Mouse (Mus musculus): ENCODE data around the gene C9. TPM values are rescaled to one million over a fixed set of nuclear protein-coding genes. Genes with fewer than 3 reads are reported as not detected.

The C9 gene
- polyA plus RNA-seq, 1 experiment from 2014 or later: not detected

Other genes starting within 250 kb of the C9 start
- 23.3 and 29.0 TPM in 2 replicates for gene Dab2, start 145.5 kb upstream of the C9 start, polyA plus RNA-seq (2014; fragmentation: Nextera tagmentation; extraction: Ambion mirVana)
- 4.2 and 4.9 TPM in 2 replicates for gene Fyb, start 77.5 kb downstream of the C9 start, polyA plus RNA-seq (2014; fragmentation: Nextera tagmentation; extraction: Ambion mirVana)